Mouse (Mus musculus): ENCODE data around the gene Gm9958. TPM values are rescaled to one million over a fixed set of nuclear protein-coding genes. Genes with fewer than 3 reads are reported as not detected.

Gm9958 gene
- 1 to 10 TPM; 2.6 to 2.8 TPM for total RNA-seq (2021)
- long read RNA-seq, experiment 1, partial matches to known transcripts, result 0 of 2 reads
- long read RNA-seq, experiment 1, other reads (novel, unspliced or antisense), result 0 of 2 reads
- long read RNA-seq, experiment 2, partial matches to known transcripts, result 0 of 2 reads
- long read RNA-seq, experiment 2, other reads (novel, unspliced or antisense), result 0 of 2 reads

GRCm38 (mm10) chr5:90367067-90367303 lies at the start of gene Gm9958:
TSS of gene Gm9958 (plus strand) at chr5:90367204.
- peak within 1 kb of the TSS; percentile 99 for H3K27ac ChIP-seq
- TF ChIP-seq CTCF (conservative IDR thresholded peaks at IDR 0.05), result no peak
- no peak for DNase-seq (ENCODE audit: low spot score in 2 of 2)
- H3K4me3 ChIP-seq, result peak within 1 kb of the TSS; percentile 92

- no peak for DNase-seq (ENCODE audit: low spot score in 2 of 2)
- H3K4me3 ChIP-seq, result no peak overlapping the region
- no peak overlapping the region for H3K27ac ChIP-seq
- TF ChIP-seq CTCF (conservative IDR thresholded peaks at IDR 0.05), result no peak
These were observed 35.9 kb upstream of the Gm9958 start for GRCm38 (mm10) chr5:90331071-90331470.

- no peak for TF ChIP-seq CTCF (conservative IDR thresholded peaks at IDR 0.05)
- Histone ChIP-seq H3K27ac (no peak overlapping the region), H3K4me3 (no peak overlapping the region)
- no peak for DNase-seq (ENCODE audit: low spot score in 2 of 2)
These were observed 34.5 kb upstream of the Gm9958 start for GRCm38 (mm10) chr5:90332478-90332877.

- TF ChIP-seq CTCF (conservative IDR thresholded peaks at IDR 0.05), result no peak
- H3K4me3 ChIP-seq, result peak overlapping the region; percentile 57
- peak overlapping the region; percentile 83; the same call in 1 of the 2 replicates for H3K27ac ChIP-seq
- DNase-seq (ENCODE audit: low spot score in 2 of 2), result no peak
These were observed 28.6 kb upstream of the Gm9958 start for GRCm38 (mm10) chr5:90338177-90339091.

- peak; percentile 67 to 68 for DNase-seq (ENCODE audit: low spot score in 2 of 2)
- Histone ChIP-seq H3K4me3 (peak overlapping the region; percentile 57), H3K27ac (peak overlapping the region; percentile 83)
- TF ChIP-seq CTCF (conservative IDR thresholded peaks at IDR 0.05), result no peak
These were observed 27.7 kb upstream of the Gm9958 start for GRCm38 (mm10) chr5:90339129-90339952.

- Histone ChIP-seq H3K27ac (peak overlapping the region; percentile 83; the same call in 1 of the 2 replicates), H3K4me3 (peak overlapping the region; percentile 57)
- TF ChIP-seq CTCF (conservative IDR thresholded peaks at IDR 0.05), result no peak
- DNase-seq (ENCODE audit: low spot score in 2 of 2), result no peak
These were observed 27.1 kb upstream of the Gm9958 start for GRCm38 (mm10) chr5:90339953-90340343.

- no peak overlapping the region for H3K27ac ChIP-seq
- H3K4me3 ChIP-seq, result no peak overlapping the region
- TF ChIP-seq CTCF (conservative IDR thresholded peaks at IDR 0.05), result no peak
- no peak for DNase-seq (ENCODE audit: low spot score in 2 of 2)
These were observed 26.2 kb upstream of the Gm9958 start for GRCm38 (mm10) chr5:90340847-90341246.

GRCm38 (mm10) chr5:90346877-90347276 lies 20.1 kb upstream of the Gm9958 start:
- TF ChIP-seq CTCF (conservative IDR thresholded peaks at IDR 0.05), result no peak
- DNase-seq (ENCODE audit: low spot score in 2 of 2), result no peak
- no peak overlapping the region for H3K27ac ChIP-seq
- H3K4me3 ChIP-seq, result no peak overlapping the region

GRCm38 (mm10) chr5:90353552-90354317 lies 13.3 kb upstream of the Gm9958 start:
- DNase-seq (ENCODE audit: low spot score in 2 of 2), result no peak
- TF ChIP-seq CTCF (conservative IDR thresholded peaks at IDR 0.05), result no peak
- Histone ChIP-seq H3K27ac (no peak overlapping the region), H3K4me3 (no peak overlapping the region)

- TF ChIP-seq CTCF (conservative IDR thresholded peaks at IDR 0.05), result no peak
These were observed 11.2 kb upstream of the Gm9958 start for GRCm38 (mm10) chr5:90355824-90356223.

GRCm38 (mm10) chr5:90364526-90364925 lies 2.5 kb upstream of the Gm9958 start:
- peak; percentile 88 for TF ChIP-seq CTCF (conservative IDR thresholded peaks at IDR 0.05)
- peak overlapping the region; percentile 92 for H3K4me3 ChIP-seq
- H3K27ac ChIP-seq, result peak overlapping the region; percentile 99
- DNase-seq (ENCODE audit: low spot score in 2 of 2), result peak; percentile 74 to 80

More at GRCm38 (mm10) chr5:90355824-90356223, 11.2 kb upstream of the Gm9958 start:
- H3K4me3 ChIP-seq, result no peak overlapping the region
- H3K27ac ChIP-seq, result no peak overlapping the region
- DNase-seq (ENCODE audit: low spot score in 2 of 2), result no peak
